Mouse (Mus musculus): ENCODE results near the gene B3gntl1.

Gene B3gntl1

GRCm38 (mm10) chr11:121648166-121648565 lies 24.8 kb downstream of the B3gntl1 start:
- DNase-seq (ENCODE audit: low spot score) = no peak

- DNase-seq (ENCODE audit: low spot score) = no peak
Measured at GRCm38 (mm10) chr11:121647321-121647720, 25.6 kb downstream of the B3gntl1 start.

GRCm38 (mm10) chr11:121645394-121645793 lies 27.6 kb downstream of the B3gntl1 start:
- DNase-seq (ENCODE audit: low spot score) = no peak

- no peak for DNase-seq (ENCODE audit: low spot score)
Measured at GRCm38 (mm10) chr11:121641501-121642145, 31.3 kb downstream of the B3gntl1 start.

GRCm38 (mm10) chr11:121636646-121637045 lies 36.3 kb downstream of the B3gntl1 start:
- DNase-seq (ENCODE audit: low spot score) = no peak

- DNase-seq (ENCODE audit: low spot score) = no peak
Measured at GRCm38 (mm10) chr11:121631410-121631809, 41.5 kb downstream of the B3gntl1 start.

GRCm38 (mm10) chr11:121630406-121630805 lies 42.5 kb downstream of the B3gntl1 start:
- no peak for DNase-seq (ENCODE audit: low spot score)

- DNase-seq (ENCODE audit: low spot score) = no peak
Measured at GRCm38 (mm10) chr11:121629529-121629928, 43.4 kb downstream of the B3gntl1 start.

- DNase-seq (ENCODE audit: low spot score) = no peak
Measured at GRCm38 (mm10) chr11:121627521-121627920, 45.4 kb downstream of the B3gntl1 start.

- no peak for DNase-seq (ENCODE audit: low spot score)
Measured at GRCm38 (mm10) chr11:121625007-121625406, 47.9 kb downstream of the B3gntl1 start.

- no peak for DNase-seq (ENCODE audit: low spot score)
Measured at GRCm38 (mm10) chr11:121617371-121617770, 55.6 kb downstream of the B3gntl1 start.

- no peak for DNase-seq (ENCODE audit: low spot score)
Measured at GRCm38 (mm10) chr11:121616501-121616900, 56.5 kb downstream of the B3gntl1 start.

GRCm38 (mm10) chr11:121615961-121616485 lies 56.9 kb downstream of the B3gntl1 start:
- no peak for DNase-seq (ENCODE audit: low spot score)

GRCm38 (mm10) chr11:121610976-121611375 lies 62.0 kb downstream of the B3gntl1 start:
- DNase-seq (ENCODE audit: low spot score) = no peak

GRCm38 (mm10) chr11:121605604-121606003 lies 67.3 kb downstream of the B3gntl1 start:
- no peak for DNase-seq (ENCODE audit: low spot score)

GRCm38 (mm10) chr11:121601422-121601821 lies 71.5 kb downstream of the B3gntl1 start:
- no peak for DNase-seq (ENCODE audit: low spot score)

- no peak for DNase-seq (ENCODE audit: low spot score)
Measured at GRCm38 (mm10) chr11:121597254-121597653, 75.7 kb downstream of the B3gntl1 start.

GRCm38 (mm10) chr11:121581856-121582255 lies 91.1 kb downstream of the B3gntl1 start:
- DNase-seq (ENCODE audit: low spot score) = no peak
